Mouse (Mus musculus): ENCODE data around the gene Il17rd.

DNA sequence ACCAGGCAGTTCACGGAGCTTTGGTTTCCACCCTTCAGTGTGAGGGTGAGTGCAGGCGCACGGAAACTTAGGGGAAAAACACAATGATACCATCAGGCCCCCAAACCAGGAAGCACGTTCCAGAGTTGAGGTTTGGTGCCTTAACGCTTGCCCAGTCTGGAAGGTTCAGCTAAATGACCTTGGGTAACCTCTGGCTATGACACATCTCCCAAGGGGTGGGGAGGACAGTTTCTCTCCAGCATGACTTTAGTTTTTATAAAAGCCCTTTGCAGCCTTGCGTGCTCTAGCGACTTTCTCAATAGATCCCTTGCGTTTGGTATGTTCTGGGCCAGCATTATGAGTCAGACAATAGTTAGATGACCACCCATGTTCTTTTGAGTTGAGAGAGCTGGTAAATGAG lies 84.8 kb downstream of the Il17rd start:
- no peak for TF ChIP-seq ZNF384 (IDR thresholded peaks at IDR 0.05; ENCODE audit: low read depth, low read length)
- no peak for TF ChIP-seq MAFK (IDR thresholded peaks at IDR 0.05; ENCODE audit: insufficient read depth, low read depth, low read length)
- no peak for TF ChIP-seq CHD2 (IDR thresholded peaks at IDR 0.05; ENCODE audit: low read depth, low read length)
- no peak for TF ChIP-seq ZC3H11A (IDR thresholded peaks at IDR 0.05; ENCODE audit: borderline replicate concordance, low read depth, low read length)
